Mouse (Mus musculus) stomach, embryonic 16.5 days (tissue): ENCODE measurements around the gene Acadl. TPM values are rescaled to one million over a fixed set of nuclear protein-coding genes. Genes with fewer than 3 reads are reported as not detected.

Experiments
- ATAC-seq: fragments of 200-750 bp; cut with Nextera tagmentation; 2 replicates; pipeline ENCODE4 v1.8.0; 2017; ENCODE audit warnings: moderate number of reproducible peaks, moderate TSS enrichment; ENCODE audit not compliant: insufficient read depth, low FRiP score
- H3K27ac ChIP-seq: fragments of 300-500 bp; sonication (generic); 2 replicates; pipeline ENCODE4 v1.5.1; 2014; ENCODE audit warnings: low read length
- H3K27me3 ChIP-seq: fragments of 300-500 bp; sonication (generic); 2 replicates; pipeline ENCODE4 v1.6.1; 2014; ENCODE audit warnings: low read length, control low read depth, mixed read lengths; ENCODE audit not compliant: control insufficient read depth, insufficient read depth
- H3K36me3 ChIP-seq: fragments of 300-500 bp; sonication (generic); 2 replicates; pipeline ENCODE4 v1.6.1; 2014; ENCODE audit warnings: low read length; ENCODE audit not compliant: control insufficient read depth, insufficient read depth
- H3K4me1 ChIP-seq: fragments of 300-500 bp; sonication (generic); 2 replicates; pipeline ENCODE4 v1.6.1; 2014; ENCODE audit warnings: low read length, control low read depth, mixed read lengths; ENCODE audit not compliant: control insufficient read depth, insufficient read depth
- H3K4me2 ChIP-seq: fragments of 300-500 bp; sonication (generic); 2 replicates; pipeline ENCODE4 v1.6.1; 2014; ENCODE audit warnings: low read depth, low read length, mixed read lengths
- H3K4me3 ChIP-seq: fragments of 300-500 bp; sonication (generic); replicated peaks from 2 replicates; pipeline ENCODE4 v1.5.1; 2014; ENCODE audit warnings: mild to moderate bottlenecking, low read length
- H3K9ac ChIP-seq: fragments of 300-500 bp; sonication (generic); 2 replicates; pipeline ENCODE4 v1.6.1; 2014; ENCODE audit warnings: low read length
- H3K9me3 ChIP-seq: fragments of 300-500 bp; sonication (generic); replicated peaks from 2 replicates; pipeline ENCODE4 v1.6.1; 2016; ENCODE audit warnings: low read length, control low read depth; ENCODE audit not compliant: control insufficient read depth
- WGBS: fragments of 180-500 bp; shearing (Covaris S2); extraction: QIAGEN DNeasy Blood & Tissue Kit; methylation state at CpG from one replicate; pipeline ENCODE4 v1.1.7; 2014; 5-methylcytosine and 5-hydroxymethylcytosine counted together
- polyA plus RNA-seq: library from polyadenylated mRNA; unstranded; fragments of >200 nt; fragmentation: Nextera tagmentation; extraction: Ambion mirVana; gene quantifications from 2 replicates; pipeline ENCODE4 v1.2.1, GENCODE M21; 2015

Acadl gene
- polyA plus RNA-seq, 1 experiment from 2014 or later = 195 TPM

GRCm38 (mm10) chr1:66887175-66887574, 24.1 kb upstream of the Acadl start:
- Histone ChIP-seq H3K4me1 (no peaks in the 10 kb centered on the region), H3K36me3 (no peaks in the 10 kb centered on the region), H3K9me3 (no peaks in the 10 kb centered on the region), H3K27ac (no peak overlapping the region), H3K9ac (no peak overlapping the region), H3K4me2 (no peak overlapping the region), H3K4me3 (no peak overlapping the region), H3K27me3 (no peaks in the 10 kb centered on the region)
- no peak for ATAC-seq
- WGBS = 97% methylated on average over 1 of the region's 1 CpGs

GRCm38 (mm10) chr1:66880217-66880616, 17.1 kb upstream of the Acadl start:
- no peaks in the 10 kb centered on the region for H3K36me3 ChIP-seq
- H3K27me3 ChIP-seq = no peaks in the 10 kb centered on the region
- H3K4me3 ChIP-seq = no peak overlapping the region
- WGBS = 66% methylated on average over 2 of the region's 2 CpGs
- no peak overlapping the region for H3K9ac ChIP-seq
- no peak for ATAC-seq
- no peaks in the 10 kb centered on the region for H3K9me3 ChIP-seq
- H3K4me2 ChIP-seq = no peak overlapping the region
- no peak overlapping the region for H3K27ac ChIP-seq
- H3K4me1 ChIP-seq = no peaks in the 10 kb centered on the region

GRCm38 (mm10) chr1:66874740-66875139, 11.7 kb upstream of the Acadl start:
- Histone ChIP-seq H3K9me3 (no peaks in the 10 kb centered on the region; the same call in 1 of the 2 replicates), H3K9ac (no peak overlapping the region), H3K27ac (no peak overlapping the region), H3K36me3 (no peaks in the 10 kb centered on the region), H3K4me1 (no peaks in the 10 kb centered on the region), H3K4me3 (no peak overlapping the region), H3K27me3 (no peaks in the 10 kb centered on the region), H3K4me2 (no peak overlapping the region)
- no peak for ATAC-seq
- 76% methylated on average over 6 of the region's 6 CpGs for WGBS

GRCm38 (mm10) chr1:66871591-66871990, 8.5 kb upstream of the Acadl start:
- no peaks in the 10 kb centered on the region for H3K36me3 ChIP-seq
- H3K9ac ChIP-seq = no peak overlapping the region
- H3K4me1 ChIP-seq = no peaks in the 10 kb centered on the region
- H3K4me3 ChIP-seq = no peak overlapping the region
- H3K27ac ChIP-seq = no peak overlapping the region
- H3K4me2 ChIP-seq = no peak overlapping the region
- H3K9me3 ChIP-seq = no peaks in the 10 kb centered on the region; the same call in 1 of the 2 replicates
- ATAC-seq = no peak
- WGBS = 62% methylated on average over 7 of the region's 7 CpGs
- no peaks in the 10 kb centered on the region for H3K27me3 ChIP-seq

- Histone ChIP-seq H3K9ac (no peak overlapping the region), H3K9me3 (no peaks in the 10 kb centered on the region; the same call in 1 of the 2 replicates), H3K36me3 (no peaks in the 10 kb centered on the region), H3K27ac (no peak overlapping the region), H3K4me2 (no peak overlapping the region), H3K4me1 (peaks cover 12% of the 10 kb centered on the region), H3K4me3 (no peak overlapping the region), H3K27me3 (no peaks in the 10 kb centered on the region)
- 80% methylated on average over 4 of the region's 4 CpGs for WGBS
- ATAC-seq = no peak
Measured at GRCm38 (mm10) chr1:66865633-66866032, 2.6 kb upstream of the Acadl start.

- Histone ChIP-seq H3K27me3 (no peaks in the 10 kb centered on the region), H3K4me3 (peak overlapping the region; percentile 71), H3K27ac (peak overlapping the region; percentile 19), H3K9ac (no peak overlapping the region), H3K9me3 (no peaks in the 10 kb centered on the region), H3K4me2 (peak overlapping the region; percentile 64), H3K4me1 (peaks cover 12% of the 10 kb centered on the region), H3K36me3 (no peaks in the 10 kb centered on the region; the same call in 1 of the 2 replicates)
- no peak for ATAC-seq
- 12% methylated on average over 9 of the region's 9 CpGs for WGBS
Measured at GRCm38 (mm10) chr1:66863741-66864495, 841 bp upstream of the Acadl start.

GRCm38 (mm10) chr1:66861764-66862672, 1.1 kb downstream of the Acadl start:
- peaks cover 12% of the 10 kb centered on the region for H3K4me1 ChIP-seq
- H3K9me3 ChIP-seq = peaks cover 3% of the 10 kb centered on the region; the same call in 1 of the 2 replicates
- H3K27ac ChIP-seq = peak overlapping the region; percentile 55
- no peak for ATAC-seq
- H3K36me3 ChIP-seq = peaks cover 12% of the 10 kb centered on the region; the same call in 1 of the 2 replicates
- H3K9ac ChIP-seq = peak overlapping the region; percentile 84
- peak overlapping the region; percentile 71 for H3K4me3 ChIP-seq
- WGBS = 27% methylated on average over 14 of the region's 14 CpGs
- peak overlapping the region; percentile 64 for H3K4me2 ChIP-seq
- no peaks in the 10 kb centered on the region for H3K27me3 ChIP-seq

GRCm38 (mm10) chr1:66847506-66847905, 15.6 kb downstream of the Acadl start:
- no peak overlapping the region for H3K4me2 ChIP-seq
- H3K4me3 ChIP-seq = no peak overlapping the region
- no peaks in the 10 kb centered on the region for H3K27me3 ChIP-seq
- no peaks in the 10 kb centered on the region for H3K4me1 ChIP-seq
- ATAC-seq = no peak
- peaks cover 7% of the 10 kb centered on the region; the same call in 1 of the 2 replicates for H3K9me3 ChIP-seq
- H3K9ac ChIP-seq = no peak overlapping the region
- H3K36me3 ChIP-seq = peaks cover 34% of the 10 kb centered on the region
- WGBS = 96% methylated on average over 4 of the region's 4 CpGs
- no peak overlapping the region for H3K27ac ChIP-seq
